Mouse (Mus musculus): ENCODE results near the gene Btd. TPM values are rescaled to one million over a fixed set of nuclear protein-coding genes. Genes with fewer than 3 reads are reported as not detected.

The Btd gene
- polyA plus RNA-seq, 1 experiment, result 14.7 TPM

GRCm38 (mm10) chr14:31668326-31668725 lies 27.5 kb downstream of the Btd start:
- Histone ChIP-seq H3K79me2 (ENCODE audit: control insufficient read depth, insufficient read depth) (no peaks in the 10 kb centered on the region), H3ac (ENCODE audit: control insufficient read depth, insufficient read length) (no peak overlapping the region), H3K27me3 (ENCODE audit: control insufficient read depth, insufficient read depth, insufficient read length) (no peaks in the 10 kb centered on the region), H3K4me2 (ENCODE audit: low read depth) (peak overlapping the region; percentile 97), H3K36me3 (ENCODE audit: control insufficient read depth, insufficient read depth) (no peaks in the 10 kb centered on the region), H3K4me3 (peak overlapping the region; percentile 8)
- TF ChIP-seq MYOD1 (IDR thresholded peaks at IDR 0.05; ENCODE audit: control insufficient read depth in 1 of 3, insufficient read length in 2 of 3, low read depth in 2 of 3), result peak in 1 of 3 experiments; percentile 38
- TF ChIP-seq MAX (IDR thresholded peaks at IDR 0.05; ENCODE audit: low read depth), result no peak

- TF ChIP-seq SRF (IDR thresholded peaks at IDR 0.05; ENCODE audit: control insufficient read depth, insufficient read length, low read depth), result no peak
- TF ChIP-seq POLR2A (IDR thresholded peaks at IDR 0.05; ENCODE audit: insufficient read length, low read depth), result peak; percentile 33
- TF ChIP-seq E2F4 (IDR thresholded peaks at IDR 0.05; ENCODE audit: insufficient read depth), result no peak
- TF ChIP-seq CEBPB (IDR thresholded peaks at IDR 0.05; ENCODE audit: insufficient read depth, poor library complexity, severe bottlenecking), result peak; percentile 72
- TF ChIP-seq TCF12 (IDR thresholded peaks at IDR 0.05; ENCODE audit: insufficient read depth, poor library complexity, severe bottlenecking), result no peak
- TF ChIP-seq MAX (IDR thresholded peaks at IDR 0.05; ENCODE audit: low read depth), result peak; percentile 70
- peak in 2 of 3 experiments; percentile 0 to 27 for TF ChIP-seq MYOD1 (IDR thresholded peaks at IDR 0.05; ENCODE audit: control insufficient read depth in 1 of 3, insufficient read length in 2 of 3, low read depth in 2 of 3)
- TF ChIP-seq TCF3 (IDR thresholded peaks at IDR 0.05; ENCODE audit: insufficient read length, low read depth), result no peak
- no peak for TF ChIP-seq USF1 (IDR thresholded peaks at IDR 0.05; ENCODE audit: low read depth)
- peak in 1 of 3 experiments; percentile 34 for TF ChIP-seq MYOG (IDR thresholded peaks at IDR 0.05; ENCODE audit: control insufficient read depth in 1 of 3, insufficient read depth in 1 of 3, insufficient read length in 2 of 3, low read depth in 2 of 3)
- no peak for TF ChIP-seq REST (IDR thresholded peaks at IDR 0.05; ENCODE audit: insufficient read depth, insufficient read length)
- no peak for TF ChIP-seq POLR2AphosphoS2 (IDR thresholded peaks at IDR 0.05; ENCODE audit: insufficient read length, low read depth)
- no peaks in the 10 kb centered on the region for H3K79me2 ChIP-seq (ENCODE audit: control insufficient read depth, insufficient read depth)
- H3K36me3 ChIP-seq (ENCODE audit: control insufficient read depth, insufficient read depth), result no peaks in the 10 kb centered on the region
- H3ac ChIP-seq (ENCODE audit: control insufficient read depth, insufficient read length), result no peak overlapping the region
- no peaks in the 10 kb centered on the region for H3K27me3 ChIP-seq (ENCODE audit: control insufficient read depth, insufficient read depth, insufficient read length)
- peak overlapping the region; percentile 8 for H3K4me3 ChIP-seq
- peak overlapping the region; percentile 97 for H3K4me2 ChIP-seq (ENCODE audit: low read depth)
Observed at GRCm38 (mm10) chr14:31669161-31669611, 28.4 kb downstream of the Btd start.

DNA sequence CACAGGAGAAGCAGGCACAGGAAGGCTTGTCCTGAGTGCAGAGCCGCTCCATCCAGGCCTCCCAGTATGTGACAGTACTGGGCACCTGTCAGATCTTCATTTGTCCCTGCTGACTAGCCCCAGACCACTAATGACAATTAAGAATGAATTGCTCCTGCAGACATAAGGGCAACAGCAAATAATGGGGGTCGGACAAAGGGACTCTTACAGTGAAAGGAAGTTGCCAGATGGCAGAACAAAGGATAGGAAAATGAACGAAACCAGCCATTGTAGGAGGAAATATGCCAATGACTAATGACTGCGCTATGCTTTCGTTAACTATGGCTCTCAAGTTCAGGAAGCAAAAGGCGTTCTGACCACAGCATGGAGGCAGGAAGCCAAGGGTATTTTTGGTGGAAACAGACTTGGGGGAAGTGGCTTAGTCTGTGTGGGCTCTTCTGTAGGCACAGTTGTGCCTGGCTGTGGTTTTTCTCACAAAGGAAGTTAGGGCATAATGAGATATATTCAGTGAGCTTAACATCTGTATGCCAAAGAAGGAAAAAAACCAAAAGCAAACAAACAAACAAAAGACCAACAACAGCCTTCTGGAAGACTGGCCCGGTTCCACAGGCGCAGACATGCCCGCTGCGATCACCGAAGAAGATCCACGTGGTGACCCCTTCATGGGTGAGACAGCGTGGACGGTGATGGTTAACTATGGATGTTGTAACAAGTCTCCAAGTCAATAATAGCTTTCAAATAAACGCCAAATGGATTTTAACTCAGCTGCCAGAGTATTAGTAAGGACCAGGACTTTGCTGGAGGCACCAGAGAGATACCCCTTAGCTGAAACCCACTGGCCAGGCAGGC lies 29.0 kb downstream of the Btd start:
- H3K36me3 ChIP-seq (ENCODE audit: control insufficient read depth, insufficient read depth), result no peaks in the 10 kb centered on the region
- TF ChIP-seq MYOG (IDR thresholded peaks at IDR 0.05; ENCODE audit: control insufficient read depth in 1 of 3, insufficient read depth in 1 of 3, insufficient read length in 2 of 3, low read depth in 2 of 3) (peak in 1 of 3 experiments; percentile 47), MAX (IDR thresholded peaks at IDR 0.05; ENCODE audit: low read depth) (peak; percentile 16), USF1 (IDR thresholded peaks at IDR 0.05; ENCODE audit: low read depth) (no peak), TCF12 (IDR thresholded peaks at IDR 0.05; ENCODE audit: insufficient read depth, poor library complexity, severe bottlenecking) (peak; percentile 15), SRF (IDR thresholded peaks at IDR 0.05; ENCODE audit: control insufficient read depth, insufficient read length, low read depth) (no peak), CEBPB (IDR thresholded peaks at IDR 0.05; ENCODE audit: insufficient read depth, poor library complexity, severe bottlenecking) (0 out of 2 replicates have a peak, but pooled peaks have one; percentile 1), MYOD1 (IDR thresholded peaks at IDR 0.05; ENCODE audit: control insufficient read depth in 1 of 3, insufficient read length in 2 of 3, low read depth in 2 of 3) (peak in 2 of 3 experiments; percentile 29 to 48)
- H3K27me3 ChIP-seq (ENCODE audit: control insufficient read depth, insufficient read depth, insufficient read length), result no peaks in the 10 kb centered on the region
- peak overlapping the region; percentile 97 for H3K4me2 ChIP-seq (ENCODE audit: low read depth)
- H3K4me3 ChIP-seq, result peak overlapping the region; percentile 8
- H3K79me2 ChIP-seq (ENCODE audit: control insufficient read depth, insufficient read depth), result no peaks in the 10 kb centered on the region
- no peak overlapping the region for H3ac ChIP-seq (ENCODE audit: control insufficient read depth, insufficient read length)

DNA sequence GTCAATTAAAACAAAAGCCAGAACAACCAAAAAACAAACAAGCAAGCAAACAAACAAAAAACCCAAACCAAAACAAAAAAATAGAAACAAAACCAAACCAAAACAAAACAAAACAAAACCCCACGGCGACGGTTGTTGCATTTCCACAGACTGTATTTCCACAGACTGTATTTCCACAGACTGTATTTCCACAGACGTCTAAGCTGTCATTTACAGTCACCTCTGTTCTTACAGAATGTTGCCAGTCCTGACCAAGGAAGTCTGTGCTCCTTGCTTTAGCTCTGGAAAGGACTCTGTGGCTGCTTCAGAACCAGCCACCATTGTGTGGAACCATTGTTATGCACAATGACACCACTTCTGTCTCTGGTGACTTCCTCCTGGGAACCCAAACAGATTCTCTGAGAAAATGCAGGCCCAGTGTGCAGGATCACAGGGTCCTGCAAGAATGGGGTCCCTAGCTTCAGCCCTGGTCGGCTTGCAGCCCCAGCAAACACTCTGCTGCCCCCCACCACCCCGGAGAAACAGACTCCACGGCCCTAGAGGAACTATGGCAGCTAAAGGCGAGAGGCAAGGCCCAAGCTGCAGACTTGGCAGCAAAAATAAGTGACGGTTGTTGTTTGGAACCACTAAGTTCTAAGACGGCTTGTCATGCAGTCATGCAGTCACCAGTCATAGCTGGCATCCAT lies 30.9 kb downstream of the Btd start:
- no peaks in the 10 kb centered on the region for H3K27me3 ChIP-seq (ENCODE audit: control insufficient read depth, insufficient read depth, insufficient read length)
- H3K79me2 ChIP-seq (ENCODE audit: control insufficient read depth, insufficient read depth), result no peaks in the 10 kb centered on the region
- H3ac ChIP-seq (ENCODE audit: control insufficient read depth, insufficient read length), result no peak overlapping the region
- H3K4me2 ChIP-seq (ENCODE audit: low read depth), result no peak overlapping the region
- TF ChIP-seq MYOG (IDR thresholded peaks at IDR 0.05; ENCODE audit: control insufficient read depth in 1 of 3, insufficient read depth in 1 of 3, insufficient read length in 2 of 3, low read depth in 2 of 3) (no peak), USF1 (IDR thresholded peaks at IDR 0.05; ENCODE audit: low read depth) (no peak)
- H3K36me3 ChIP-seq (ENCODE audit: control insufficient read depth, insufficient read depth), result no peaks in the 10 kb centered on the region
- no peak overlapping the region for H3K4me3 ChIP-seq

- TF ChIP-seq SRF (IDR thresholded peaks at IDR 0.05; ENCODE audit: control insufficient read depth, insufficient read length, low read depth) (no peak), TCF3 (IDR thresholded peaks at IDR 0.05; ENCODE audit: insufficient read length, low read depth) (no peak), MAX (IDR thresholded peaks at IDR 0.05; ENCODE audit: low read depth) (no peak), TCF12 (IDR thresholded peaks at IDR 0.05; ENCODE audit: insufficient read depth, poor library complexity, severe bottlenecking) (no peak), POLR2A (IDR thresholded peaks at IDR 0.05; ENCODE audit: insufficient read length, low read depth) (no peak), MYOD1 (IDR thresholded peaks at IDR 0.05; ENCODE audit: control insufficient read depth in 1 of 3, insufficient read length in 2 of 3, low read depth in 2 of 3) (no peak), POLR2AphosphoS2 (IDR thresholded peaks at IDR 0.05; ENCODE audit: insufficient read length, low read depth) (no peak), MYOG (IDR thresholded peaks at IDR 0.05; ENCODE audit: control insufficient read depth in 1 of 3, insufficient read depth in 1 of 3, insufficient read length in 2 of 3, low read depth in 2 of 3) (no peak), REST (IDR thresholded peaks at IDR 0.05; ENCODE audit: insufficient read depth, insufficient read length) (no peak), E2F4 (IDR thresholded peaks at IDR 0.05; ENCODE audit: insufficient read depth) (no peak), CEBPB (IDR thresholded peaks at IDR 0.05; ENCODE audit: insufficient read depth, poor library complexity, severe bottlenecking) (no peak)
- no peaks in the 10 kb centered on the region for H3K79me2 ChIP-seq (ENCODE audit: control insufficient read depth, insufficient read depth)
Observed at GRCm38 (mm10) chr14:31680656-31681055, 39.8 kb downstream of the Btd start.

More at GRCm38 (mm10) chr14:31680656-31681055, 39.8 kb downstream of the Btd start:
- Histone ChIP-seq H3K36me3 (ENCODE audit: control insufficient read depth, insufficient read depth) (no peaks in the 10 kb centered on the region), H3K27me3 (ENCODE audit: control insufficient read depth, insufficient read depth, insufficient read length) (no peaks in the 10 kb centered on the region), H3K4me3 (no peak overlapping the region), H3K4me2 (ENCODE audit: low read depth) (no peak overlapping the region), H3ac (ENCODE audit: control insufficient read depth, insufficient read length) (no peak overlapping the region)

Measured in myocyte (in vitro differentiated cells).